Mouse (Mus musculus) kidney, postnatal 0 days (tissue): ENCODE measurements around the gene Csad. TPM values are rescaled to one million over a fixed set of nuclear protein-coding genes. Genes with fewer than 3 reads are reported as not detected.

Source experiments
- ATAC-seq: fragments of 200-750 bp; cut with Nextera tagmentation; replicated peaks from 2 replicates; pipeline ENCODE4 v1.8.0; 2017; ENCODE audit warnings: low read depth, moderate number of reproducible peaks, moderate TSS enrichment, moderate library complexity; ENCODE audit not compliant: low FRiP score
- DNase-seq: peaks from one replicate; pipeline ENCODE4 v3.0.0-alpha.2; 2016; ENCODE audit warnings: low spot score
- H3K27ac ChIP-seq: fragments of 300-500 bp; sonication (generic); 2 replicates; pipeline ENCODE4 v1.5.1; 2014; ENCODE audit warnings: mild to moderate bottlenecking
- H3K27me3 ChIP-seq: fragments of 300-500 bp; sonication (generic); 2 replicates; pipeline ENCODE4 v1.6.1; 2014; ENCODE audit warnings: low read length, mixed read lengths; ENCODE audit not compliant: insufficient read depth
- H3K36me3 ChIP-seq: fragments of 300-500 bp; sonication (generic); 2 replicates; pipeline ENCODE4 v1.6.1; 2014; ENCODE audit warnings: low read length, mixed read lengths; ENCODE audit not compliant: insufficient read depth
- H3K4me1 ChIP-seq: fragments of 300-500 bp; sonication (generic); replicated peaks from 2 replicates; pipeline ENCODE4 v1.6.1; 2014; ENCODE audit warnings: antibody characterized with exemption, low read length, mixed read lengths; ENCODE audit not compliant: insufficient read depth
- H3K4me2 ChIP-seq: fragments of 300-500 bp; sonication (generic); 2 replicates; pipeline ENCODE4 v1.6.1; 2014; ENCODE audit warnings: mild to moderate bottlenecking, low read length, moderate library complexity, mixed read lengths
- H3K4me3 ChIP-seq: fragments of 300-500 bp; sonication (generic); replicated peaks from 2 replicates; pipeline ENCODE4 v1.5.1; 2014; ENCODE audit warnings: low read depth, low read length
- H3K9ac ChIP-seq: fragments of 300-500 bp; sonication (generic); 2 replicates; pipeline ENCODE4 v1.6.1; 2014; ENCODE audit warnings: low read depth, low read length
- H3K9me3 ChIP-seq: fragments of 300-500 bp; sonication (generic); replicated peaks from 2 replicates; pipeline ENCODE4 v1.6.1; 2016; ENCODE audit warnings: low read length, inconsistent platforms, mixed read lengths
- CTCF ChIP-seq: IDR thresholded peaks from 2 replicates; pipeline ENCODE4 v1.5.1; 2016; ENCODE audit warnings: antibody characterized with exemption, low read depth, mild to moderate bottlenecking, moderate library complexity
- WGBS: fragments of 180-500 bp; shearing (Covaris S2); extraction: QIAGEN DNeasy Blood & Tissue Kit; methylation state at CpG from one replicate; pipeline ENCODE4 v1.1.7; 2014; 5-methylcytosine and 5-hydroxymethylcytosine counted together
- polyA plus RNA-seq: library from polyadenylated mRNA; unstranded; fragments of >200 nt; fragmentation: Nextera tagmentation; extraction: Ambion mirVana; gene quantifications from 2 replicates; pipeline ENCODE4 v1.2.1, GENCODE M21; 2015

The Csad gene
- polyA plus RNA-seq, 1 experiment from 2014 or later: 142 TPM

GRCm38 (mm10) chr15:102205779-102206178 is 1.3 kb upstream of the Csad start:
- H3K27ac ChIP-seq: 0 out of 2 replicates have a peak overlapping the region, but pooled peaks have one; percentile 44
- peak overlapping the region; percentile 70 for H3K4me2 ChIP-seq
- DNase-seq (peak; percentile 58), ATAC-seq (no peak)
- H3K9me3 ChIP-seq: no peaks in the 10 kb centered on the region
- 37% methylated on average over 8 of the region's 8 CpGs for WGBS
- peak overlapping the region; percentile 31; the same call in 1 of the 2 replicates for H3K9ac ChIP-seq
- H3K4me3 ChIP-seq: peak overlapping the region; percentile 90; the same call in 1 of the 2 replicates
- TF ChIP-seq CTCF: no peak
- H3K4me1 ChIP-seq: peaks cover 33% of the 10 kb centered on the region
- peaks cover 34% of the 10 kb centered on the region for H3K36me3 ChIP-seq
- no peaks in the 10 kb centered on the region for H3K27me3 ChIP-seq

- WGBS: 0% methylated on average over 27 of the region's 72 CpGs
- peaks cover 18% of the 10 kb centered on the region; the same call in 1 of the 2 replicates for H3K36me3 ChIP-seq
- peak overlapping the region; percentile 70 for H3K4me2 ChIP-seq
- peak overlapping the region; percentile 90 for H3K4me3 ChIP-seq
- DNase-seq (peak; percentile 79), ATAC-seq (peak; percentile 52)
- no peaks in the 10 kb centered on the region for H3K9me3 ChIP-seq
- H3K9ac ChIP-seq: peak overlapping the region; percentile 99
- no peak for TF ChIP-seq CTCF
- H3K4me1 ChIP-seq: peaks cover 33% of the 10 kb centered on the region
- H3K27me3 ChIP-seq: no peaks in the 10 kb centered on the region
- peak overlapping the region; percentile 100 for H3K27ac ChIP-seq
These were observed 616 bp downstream of the Csad start for GRCm38 (mm10) chr15:102203835-102204381.

- Histone ChIP-seq H3K27ac (peak within 1 kb of the TSS; percentile 100), H3K4me3 (peak within 1 kb of the TSS; percentile 90), H3K9ac (peak within 1 kb of the TSS; percentile 99), H3K4me2 (peak within 1 kb of the TSS; percentile 70), H3K4me1 (peaks cover 33% of the 10 kb centered on the region), H3K9me3 (no peaks in the 10 kb centered on the region), H3K36me3 (peaks cover 11% of the 10 kb centered on the region; the same call in 1 of the 2 replicates), H3K27me3 (no peaks in the 10 kb centered on the region)
- no peak; the same call in 1 of the 2 replicates for TF ChIP-seq CTCF
- WGBS: under 1% methylated on average over 49 of the region's 68 CpGs
- peak; percentile 95 for ATAC-seq
- DNase-seq: peak; percentile 99
These were observed 1.3 kb downstream of the Csad start, which contains the start of gene Zfp740 for GRCm38 (mm10) chr15:102202971-102203834. Gene Zfp740 (plus strand): TSS chr15:102203249.

GRCm38 (mm10) chr15:102198841-102199240 is 5.7 kb downstream of the Csad start:
- no peak overlapping the region for H3K4me3 ChIP-seq
- no peak overlapping the region for H3K9ac ChIP-seq
- H3K27me3 ChIP-seq: no peaks in the 10 kb centered on the region
- no peaks in the 10 kb centered on the region for H3K36me3 ChIP-seq
- peaks cover 7% of the 10 kb centered on the region for H3K4me1 ChIP-seq
- H3K9me3 ChIP-seq: no peaks in the 10 kb centered on the region
- 87% methylated on average over 4 of the region's 4 CpGs for WGBS
- no peak overlapping the region for H3K27ac ChIP-seq
- no peak overlapping the region for H3K4me2 ChIP-seq
- no peak for DNase-seq
- TF ChIP-seq CTCF: no peak
- ATAC-seq: no peak

GRCm38 (mm10) chr15:102195373-102195772 is 9.2 kb downstream of the Csad start:
- 0 out of 2 replicates have a peak, but pooled peaks cover 3% of the 10 kb centered on the region for H3K4me1 ChIP-seq
- H3K4me2 ChIP-seq: no peak overlapping the region
- 45% methylated on average over 4 of the region's 4 CpGs for WGBS
- no peak for DNase-seq
- no peaks in the 10 kb centered on the region for H3K27me3 ChIP-seq
- no peaks in the 10 kb centered on the region for H3K36me3 ChIP-seq
- H3K4me3 ChIP-seq: no peak overlapping the region
- H3K27ac ChIP-seq: no peak overlapping the region
- no peaks in the 10 kb centered on the region for H3K9me3 ChIP-seq
- TF ChIP-seq CTCF: no peak
- ATAC-seq: no peak
- no peak overlapping the region for H3K9ac ChIP-seq

GRCm38 (mm10) chr15:102194439-102194838 is 10.1 kb downstream of the Csad start:
- DNase-seq (no peak), ATAC-seq (no peak)
- H3K9ac ChIP-seq: no peak overlapping the region
- H3K36me3 ChIP-seq: no peaks in the 10 kb centered on the region
- 0 out of 2 replicates have a peak, but pooled peaks cover 3% of the 10 kb centered on the region for H3K4me1 ChIP-seq
- 66% methylated on average over 4 of the region's 4 CpGs for WGBS
- no peaks in the 10 kb centered on the region for H3K9me3 ChIP-seq
- TF ChIP-seq CTCF: no peak
- no peak overlapping the region for H3K4me2 ChIP-seq
- no peaks in the 10 kb centered on the region for H3K27me3 ChIP-seq
- H3K27ac ChIP-seq: no peak overlapping the region
- H3K4me3 ChIP-seq: no peak overlapping the region
